Mouse (Mus musculus): Measurements from ENCODE around the gene Fkbp2. TPM values are rescaled to one million over a fixed set of nuclear protein-coding genes. Genes with fewer than 3 reads are reported as not detected.

Fkbp2 gene
- polyA plus RNA-seq, 1 experiment = 33.2 TPM

- peak; percentile 68 for DNase-seq
- Histone ChIP-seq H3K27me3 (ENCODE audit: control insufficient read depth, insufficient read depth, low read length) (no peaks in the 10 kb centered on the region), H3K4me3 (ENCODE audit: control insufficient read depth, insufficient read depth, low read length) (peak within 1 kb of the TSS; percentile 52), H3K27ac (ENCODE audit: control insufficient read depth, insufficient read depth, low read length) (peak within 1 kb of the TSS; percentile 14; the same call in 1 of the 2 replicates), H3K36me3 (ENCODE audit: control insufficient read depth, insufficient read depth, low read length) (peaks cover 25% of the 10 kb centered on the region), H3K4me1 (replicated peaks; ENCODE audit: control insufficient read depth, insufficient read depth, low read length) (peaks cover 51% of the 10 kb centered on the region)
- 1% methylated on average over 24 of the region's 24 CpGs for WGBS
- TF ChIP-seq CTCF (IDR thresholded peaks at IDR 0.05; ENCODE audit: borderline replicate concordance, control insufficient read depth, extremely low read depth, insufficient read depth, low read length, poor library complexity) (no peak), POLR2A (IDR thresholded peaks at IDR 0.05; ENCODE audit: control insufficient read depth, extremely low read depth, insufficient read depth, low read length, poor library complexity) (0 out of 2 replicates have a peak, but pooled peaks have one; percentile 11)
Measured at GRCm38 (mm10) chr19:6996006-6996405, 15.7 kb upstream of the Fkbp2 start, which contains the start of the genes Nudt22 and Trpt1. TSS of gene Nudt22 (minus strand) at chr19:6996117. TSS of gene Trpt1 (plus strand) at chr19:6996131.

DNA sequence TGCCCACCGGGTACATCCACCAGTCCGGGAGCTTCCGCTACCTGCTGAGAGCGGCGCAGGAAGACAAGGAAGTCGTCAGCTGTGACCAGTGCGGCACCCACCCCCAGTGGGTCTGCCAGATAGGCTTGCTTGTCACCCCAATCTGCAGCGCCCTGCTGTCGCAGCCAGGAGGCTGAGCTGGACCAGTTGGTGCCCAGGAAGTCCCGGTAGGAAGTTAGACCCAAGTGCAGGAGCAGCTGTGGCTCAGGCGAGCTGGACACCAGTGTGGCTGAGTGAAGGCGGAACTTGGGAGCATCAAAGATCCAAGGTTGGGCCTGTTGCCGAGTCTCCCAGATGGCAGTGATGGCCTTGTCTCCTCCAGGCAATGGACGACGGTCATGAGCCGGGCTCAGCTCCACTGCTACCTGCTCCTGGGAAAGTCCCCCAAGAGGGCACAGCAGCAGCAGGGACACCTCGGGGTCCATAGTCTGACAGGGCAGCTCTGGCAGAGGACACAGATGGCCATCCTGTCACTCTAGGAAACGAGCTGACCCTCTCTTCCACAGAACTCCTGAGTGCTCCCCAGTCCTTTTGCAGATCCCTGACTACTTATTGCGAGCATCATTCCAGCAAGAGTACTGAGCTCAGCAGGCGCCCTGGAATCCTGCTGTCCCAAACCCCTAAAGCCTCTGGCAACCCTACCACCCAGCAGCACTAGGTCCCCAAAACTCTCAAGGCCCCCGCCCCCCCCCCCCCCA, 15.1 kb upstream of the Fkbp2 start:
- no peak for DNase-seq
- 52% methylated on average over 21 of the region's 21 CpGs for WGBS
- peaks cover 51% of the 10 kb centered on the region for H3K4me1 ChIP-seq (replicated peaks; ENCODE audit: control insufficient read depth, insufficient read depth, low read length)
- TF ChIP-seq POLR2A (IDR thresholded peaks at IDR 0.05; ENCODE audit: control insufficient read depth, extremely low read depth, insufficient read depth, low read length, poor library complexity) (0 out of 2 replicates have a peak, but pooled peaks have one; percentile 23), CTCF (IDR thresholded peaks at IDR 0.05; ENCODE audit: borderline replicate concordance, control insufficient read depth, extremely low read depth, insufficient read depth, low read length, poor library complexity) (no peak)
- H3K27ac ChIP-seq (ENCODE audit: control insufficient read depth, insufficient read depth, low read length) = no peak overlapping the region
- H3K4me3 ChIP-seq (ENCODE audit: control insufficient read depth, insufficient read depth, low read length) = peak overlapping the region; percentile 52
- peaks cover 20% of the 10 kb centered on the region for H3K36me3 ChIP-seq (ENCODE audit: control insufficient read depth, insufficient read depth, low read length)
- no peaks in the 10 kb centered on the region for H3K27me3 ChIP-seq (ENCODE audit: control insufficient read depth, insufficient read depth, low read length)

DNA sequence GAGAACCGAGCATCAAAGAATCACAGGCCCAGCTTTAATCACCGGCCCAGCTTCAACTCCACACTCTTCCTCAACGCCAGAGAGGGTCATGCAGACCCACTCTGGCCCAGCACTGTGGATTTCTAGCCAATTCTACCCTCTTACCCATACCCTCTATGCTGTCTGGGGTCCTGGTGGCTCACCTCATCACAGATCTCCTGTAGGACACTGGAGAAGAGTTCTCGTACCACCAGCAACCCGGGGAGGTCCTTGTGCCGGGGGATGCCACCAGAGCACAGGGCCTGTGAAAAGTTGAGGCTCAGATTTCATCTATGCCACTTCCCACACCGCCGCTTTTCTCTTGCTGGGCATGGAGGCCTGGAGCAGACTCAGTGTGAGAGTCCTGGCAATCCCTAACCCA, 14.2 kb upstream of the Fkbp2 start:
- no peak for TF ChIP-seq POLR2A (IDR thresholded peaks at IDR 0.05; ENCODE audit: control insufficient read depth, extremely low read depth, insufficient read depth, low read length, poor library complexity)
- TF ChIP-seq CTCF (IDR thresholded peaks at IDR 0.05; ENCODE audit: borderline replicate concordance, control insufficient read depth, extremely low read depth, insufficient read depth, low read length, poor library complexity) = no peak
- H3K4me1 ChIP-seq (replicated peaks; ENCODE audit: control insufficient read depth, insufficient read depth, low read length) = peaks cover 51% of the 10 kb centered on the region
- H3K36me3 ChIP-seq (ENCODE audit: control insufficient read depth, insufficient read depth, low read length) = peaks cover 13% of the 10 kb centered on the region
- no peak for DNase-seq
- no peak overlapping the region for H3K27ac ChIP-seq (ENCODE audit: control insufficient read depth, insufficient read depth, low read length)
- no peak overlapping the region for H3K4me3 ChIP-seq (ENCODE audit: control insufficient read depth, insufficient read depth, low read length)
- no peaks in the 10 kb centered on the region for H3K27me3 ChIP-seq (ENCODE audit: control insufficient read depth, insufficient read depth, low read length)
- 93% methylated on average over 8 of the region's 8 CpGs for WGBS

DNA sequence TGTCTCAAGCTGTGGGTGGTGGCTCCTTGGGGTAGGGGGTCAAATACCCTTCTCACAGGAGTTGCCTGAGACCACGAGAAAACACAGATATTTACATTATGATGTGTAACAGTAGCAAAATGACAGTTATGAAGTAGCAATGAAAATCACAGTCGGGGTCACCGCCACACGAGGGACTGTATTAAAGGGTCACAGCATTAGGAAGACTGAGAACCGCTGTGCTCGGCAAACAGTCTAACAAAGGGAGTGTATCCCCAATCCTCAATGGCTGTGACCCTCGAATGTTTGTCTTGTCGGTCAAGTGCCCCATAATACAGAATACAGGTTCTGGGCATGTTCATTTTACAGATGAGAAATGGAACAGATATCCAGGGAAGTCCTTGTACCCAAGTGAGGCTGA, 13.7 kb upstream of the Fkbp2 start:
- no peaks in the 10 kb centered on the region for H3K27me3 ChIP-seq (ENCODE audit: control insufficient read depth, insufficient read depth, low read length)
- peaks cover 51% of the 10 kb centered on the region for H3K4me1 ChIP-seq (replicated peaks; ENCODE audit: control insufficient read depth, insufficient read depth, low read length)
- no peak for DNase-seq
- H3K27ac ChIP-seq (ENCODE audit: control insufficient read depth, insufficient read depth, low read length) = no peak overlapping the region
- WGBS = 93% methylated on average over 8 of the region's 8 CpGs
- peaks cover 8% of the 10 kb centered on the region for H3K36me3 ChIP-seq (ENCODE audit: control insufficient read depth, insufficient read depth, low read length)
- no peak overlapping the region for H3K4me3 ChIP-seq (ENCODE audit: control insufficient read depth, insufficient read depth, low read length)
- no peak for TF ChIP-seq POLR2A (IDR thresholded peaks at IDR 0.05; ENCODE audit: control insufficient read depth, extremely low read depth, insufficient read depth, low read length, poor library complexity)
- no peak for TF ChIP-seq CTCF (IDR thresholded peaks at IDR 0.05; ENCODE audit: borderline replicate concordance, control insufficient read depth, extremely low read depth, insufficient read depth, low read length, poor library complexity)

DNA sequence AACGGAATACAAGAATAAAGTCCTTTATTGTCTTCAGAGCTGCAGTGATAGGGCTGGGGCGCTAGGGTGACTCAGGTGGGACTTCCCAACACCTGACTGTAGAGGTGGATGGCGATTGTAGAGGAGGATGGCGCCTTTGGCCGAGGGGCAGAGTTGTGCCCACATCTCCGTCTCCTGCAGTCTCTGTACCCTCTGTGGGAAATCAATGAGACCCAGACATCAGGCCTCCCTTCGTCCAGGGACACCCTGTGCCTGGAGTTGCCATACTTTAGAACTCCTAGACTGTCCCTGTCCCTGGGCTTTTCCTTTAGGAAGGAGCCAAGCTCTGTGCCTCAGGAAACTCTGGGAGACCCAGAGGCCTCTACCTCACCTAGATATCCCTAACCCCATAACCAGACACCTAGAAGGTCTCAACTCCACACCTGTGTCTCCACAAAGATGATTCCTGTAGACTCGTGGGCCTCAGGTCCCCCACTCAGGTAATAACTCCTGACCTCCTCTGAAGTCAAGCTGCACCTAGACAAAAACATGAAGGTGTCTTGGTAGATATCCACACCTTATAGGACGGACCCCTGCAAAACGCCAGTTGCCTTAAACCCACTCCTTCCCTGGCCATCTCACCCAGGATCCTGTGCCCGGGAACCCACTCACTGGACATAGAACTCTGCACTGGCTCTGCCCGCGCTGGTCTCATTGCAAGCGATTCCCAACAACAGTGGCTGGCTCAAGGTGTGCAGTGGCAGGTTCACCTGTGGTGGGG, 12.9 kb upstream of the Fkbp2 start:
- TF ChIP-seq CTCF (IDR thresholded peaks at IDR 0.05; ENCODE audit: borderline replicate concordance, control insufficient read depth, extremely low read depth, insufficient read depth, low read length, poor library complexity) = no peak
- TF ChIP-seq POLR2A (IDR thresholded peaks at IDR 0.05; ENCODE audit: control insufficient read depth, extremely low read depth, insufficient read depth, low read length, poor library complexity) = no peak
- Histone ChIP-seq H3K4me3 (ENCODE audit: control insufficient read depth, insufficient read depth, low read length) (peak overlapping the region; percentile 49), H3K36me3 (ENCODE audit: control insufficient read depth, insufficient read depth, low read length) (no peaks in the 10 kb centered on the region; the same call in 1 of the 2 replicates), H3K4me1 (replicated peaks; ENCODE audit: control insufficient read depth, insufficient read depth, low read length) (peaks cover 50% of the 10 kb centered on the region), H3K27me3 (ENCODE audit: control insufficient read depth, insufficient read depth, low read length) (no peaks in the 10 kb centered on the region), H3K27ac (ENCODE audit: control insufficient read depth, insufficient read depth, low read length) (peak overlapping the region; percentile 1; the same call in 1 of the 2 replicates)
- no peak for DNase-seq
- 72% methylated on average over 14 of the region's 14 CpGs for whole genome bisulfite sequencing
